Mouse (Mus musculus) megakaryocyte, embryonic 14.5 days (primary cell): ENCODE measurements at regions not wholly inside any gene's neighbourhood (a gene's known extent, or its start where the extent isn't known, plus 50 kb on each side); places are given as distances from the start of the nearest gene placed in this dataset.

ENCODE experiments used
- FLI1 ChIP-seq: IDR thresholded peaks from 2 replicates; pipeline ENCODE4 v1.6.1; 2012; ENCODE audit warnings: low read length, inconsistent platforms, mixed read lengths
- GATA1 ChIP-seq: IDR thresholded peaks from 3 replicates; pipeline ENCODE4 v1.6.1; 2012; ENCODE audit warnings: mixed read lengths, low read length, inconsistent platforms, borderline replicate concordance

DNA sequence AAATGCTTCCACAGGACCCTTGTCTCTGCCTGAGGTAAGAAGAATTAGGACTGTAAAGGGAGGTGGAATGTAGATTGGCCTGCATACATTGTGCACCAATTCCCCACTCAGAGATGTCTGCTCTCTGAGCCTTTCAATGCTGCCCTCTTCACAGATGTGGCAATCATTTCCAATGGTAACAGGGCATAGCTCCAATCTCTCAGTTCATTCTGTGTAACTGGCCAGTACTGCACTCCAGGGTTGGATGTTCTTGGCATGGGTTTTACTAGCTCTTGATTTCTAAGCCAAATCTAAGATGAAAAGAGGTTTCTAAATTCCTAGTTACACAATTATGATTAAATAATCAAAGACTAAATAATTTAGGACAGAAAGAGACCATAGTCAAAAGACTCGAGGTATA, 1439.8 kb upstream of the Lrrc6 start:
- TF ChIP-seq FLI1 (no peak), GATA1 (no peak)
